Mouse (Mus musculus) MEL-GATA-1-ER (cell line): ENCODE data around the gene C1qtnf4.

ENCODE experiments used
- DNase-seq: peaks from one replicate; pipeline ENCODE4 v3.0.0-alpha.2; 2012; ENCODE audit warnings: low read depth; ENCODE audit errors: extremely low read depth

Gene C1qtnf4

GRCm38 (mm10) chr2:90931829-90932228 is 46.2 kb downstream of the C1qtnf4 start:
- no peak for DNase-seq

- no peak for DNase-seq
These were observed 46.6 kb downstream of the C1qtnf4 start for GRCm38 (mm10) chr2:90932273-90932672.

- DNase-seq, result no peak
These were observed 52.7 kb downstream of the C1qtnf4 start for GRCm38 (mm10) chr2:90938362-90938761.

GRCm38 (mm10) chr2:90939750-90940149 is 54.1 kb downstream of the C1qtnf4 start:
- no peak for DNase-seq
